Mouse (Mus musculus) midbrain, embryonic 15.5 days (tissue): ENCODE results near the gene Rrp1. TPM values are rescaled to one million over a fixed set of nuclear protein-coding genes. Genes with fewer than 3 reads are reported as not detected.

ENCODE experiments used
- ATAC-seq: fragments of 200-750 bp; cut with Nextera tagmentation; replicated peaks from 2 replicates; pipeline ENCODE4 v1.8.0; 2017; ENCODE audit warnings: moderate TSS enrichment
- H3K27ac ChIP-seq: fragments of 300-500 bp; sonication (generic); 2 replicates; pipeline ENCODE4 v1.5.1; 2015; ENCODE audit warnings: mild to moderate bottlenecking, inconsistent platforms
- H3K27me3 ChIP-seq: fragments of 300-500 bp; sonication (generic); replicated peaks from 2 replicates; pipeline ENCODE4 v1.6.1; 2015; ENCODE audit warnings: inconsistent platforms
- H3K36me3 ChIP-seq: fragments of 300-500 bp; sonication (generic); replicated peaks from 2 replicates; pipeline ENCODE4 v1.6.1; 2015; ENCODE audit warnings: inconsistent platforms
- H3K4me1 ChIP-seq: fragments of 300-500 bp; sonication (generic); 2 replicates; pipeline ENCODE4 v1.6.1; 2015; ENCODE audit warnings: inconsistent platforms
- H3K4me2 ChIP-seq: fragments of 300-500 bp; sonication (generic); 2 replicates; pipeline ENCODE4 v1.6.1; 2015; ENCODE audit warnings: inconsistent platforms, mild to moderate bottlenecking, moderate library complexity
- H3K4me3 ChIP-seq: fragments of 300-500 bp; sonication (generic); 2 replicates; pipeline ENCODE4 v1.5.1; 2015; ENCODE audit warnings: mild to moderate bottlenecking, inconsistent platforms
- H3K9ac ChIP-seq: fragments of 300-500 bp; sonication (generic); 2 replicates; pipeline ENCODE4 v1.6.1; 2015; ENCODE audit warnings: mild to moderate bottlenecking, inconsistent platforms
- H3K9me3 ChIP-seq: fragments of 300-500 bp; sonication (generic); 2 replicates; pipeline ENCODE4 v1.6.1; 2016; ENCODE audit warnings: inconsistent platforms
- WGBS: fragments of 180-500 bp; shearing (Covaris S2); methylation state at CpG from one replicate; pipeline ENCODE4 v1.1.7; 2015; ENCODE audit warnings: mixed read lengths; 5-methylcytosine and 5-hydroxymethylcytosine counted together
- polyA plus RNA-seq: library from polyadenylated mRNA; unstranded; fragments of >200 nt; fragmentation: Nextera tagmentation; extraction: Ambion mirVana; gene quantifications from 2 replicates; pipeline ENCODE4 v1.2.1, GENCODE M21; 2015

Gene Rrp1
- polyA plus RNA-seq, 1 experiment from 2014 or later = 419 TPM

DNA sequence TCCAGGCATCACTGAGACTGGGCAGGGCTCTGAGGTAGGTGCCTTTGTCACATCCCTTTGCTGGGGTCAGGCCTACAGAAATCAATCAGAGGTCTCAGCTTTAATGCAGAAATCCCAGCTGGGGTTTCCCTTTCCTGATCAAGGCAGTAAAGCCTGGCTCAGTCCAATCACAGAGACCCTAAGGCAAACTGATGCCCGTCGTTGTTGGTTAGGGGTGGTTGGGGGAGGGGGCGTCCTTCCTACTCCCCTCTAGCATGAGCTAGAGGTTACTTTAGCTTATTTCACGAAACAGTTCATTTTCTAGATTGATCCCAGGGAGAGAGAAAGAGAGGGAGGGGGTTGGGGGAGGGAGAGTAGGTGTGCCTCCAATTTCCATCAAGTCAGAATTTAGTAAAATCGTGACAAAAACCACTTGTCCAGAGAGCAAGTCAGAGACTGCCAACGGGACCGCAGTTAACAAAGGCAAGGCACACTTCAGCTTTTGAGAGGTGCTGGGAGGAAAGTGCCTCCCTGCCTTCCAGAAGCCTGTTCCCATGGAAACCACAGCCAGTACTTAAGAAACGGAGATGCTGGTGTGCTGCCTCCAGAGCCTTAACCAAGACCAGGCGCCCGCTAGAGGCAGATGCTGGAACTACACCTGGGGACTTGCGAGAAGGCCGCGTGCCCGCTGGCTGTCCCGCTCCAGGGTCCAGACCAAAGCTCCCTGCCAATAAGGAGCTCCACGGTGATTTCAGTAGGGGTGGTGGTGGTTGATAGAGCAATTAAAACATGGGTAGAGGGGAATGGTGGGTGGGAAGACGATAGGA, 16.8 kb downstream of the Rrp1 start:
- Histone ChIP-seq H3K9me3 (no peaks in the 10 kb centered on the region), H3K27me3 (peaks cover 15% of the 10 kb centered on the region), H3K27ac (peak overlapping the region; percentile 75), H3K4me1 (peaks cover 22% of the 10 kb centered on the region), H3K4me3 (no peak overlapping the region; the same call in 1 of the 2 replicates), H3K9ac (peak overlapping the region; percentile 24), H3K36me3 (peaks cover 12% of the 10 kb centered on the region), H3K4me2 (peak overlapping the region; percentile 41)
- 2% methylated on average over 17 of the region's 17 CpGs for WGBS
- ATAC-seq = peak; percentile 92

DNA sequence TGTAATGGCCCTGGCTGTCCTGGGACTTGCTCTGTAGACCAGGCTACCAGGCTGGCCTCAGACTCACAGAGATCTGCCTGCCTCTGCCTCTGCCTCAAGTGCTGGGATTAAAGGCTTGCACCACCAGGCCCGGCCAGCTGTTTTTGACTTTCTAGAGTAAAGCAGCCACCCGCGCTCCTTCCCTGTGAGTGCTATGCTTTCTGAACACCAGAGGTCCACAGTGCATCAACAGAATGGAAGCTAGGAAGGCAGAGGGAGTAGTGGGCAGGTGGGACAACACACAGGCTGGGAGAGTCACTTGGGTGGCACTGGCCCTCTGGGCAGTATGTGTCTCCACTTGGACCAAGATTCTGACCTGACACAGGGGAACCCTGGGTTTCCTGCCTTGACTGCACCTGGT, 17.5 kb downstream of the Rrp1 start:
- Histone ChIP-seq H3K4me2 (peak overlapping the region; percentile 41; the same call in 1 of the 2 replicates), H3K36me3 (peaks cover 6% of the 10 kb centered on the region; the same call in 1 of the 2 replicates), H3K4me3 (no peak overlapping the region), H3K27ac (peak overlapping the region; percentile 75), H3K9ac (no peak overlapping the region), H3K4me1 (peaks cover 22% of the 10 kb centered on the region), H3K27me3 (peaks cover 21% of the 10 kb centered on the region), H3K9me3 (no peaks in the 10 kb centered on the region)
- 77% methylated on average over 3 of the region's 3 CpGs for WGBS
- ATAC-seq = peak; percentile 35

DNA sequence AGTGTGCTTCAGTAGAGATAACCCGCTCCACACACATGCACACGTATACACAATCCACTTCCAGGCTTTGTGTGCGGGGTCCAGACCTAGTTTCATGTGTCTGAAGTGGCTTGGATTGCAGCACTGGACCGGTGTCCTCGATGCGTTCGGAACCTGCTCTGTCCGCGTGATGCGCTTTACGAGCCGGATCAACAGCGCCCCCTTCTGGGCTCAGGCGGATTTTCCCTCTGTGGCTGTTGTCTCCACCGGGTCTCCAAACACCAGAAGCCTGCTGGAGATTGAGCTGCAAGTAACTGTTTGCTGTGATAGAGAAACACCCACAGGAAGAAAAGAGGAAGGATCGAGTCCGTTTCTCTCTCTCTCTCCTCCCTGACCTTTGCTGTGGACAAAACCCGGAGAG, 20.8 kb downstream of the Rrp1 start:
- H3K4me3 ChIP-seq = no peak overlapping the region
- no peaks in the 10 kb centered on the region for H3K36me3 ChIP-seq
- ATAC-seq = no peak
- no peak overlapping the region for H3K9ac ChIP-seq
- WGBS = 3% methylated on average over 18 of the region's 18 CpGs
- H3K27ac ChIP-seq = no peak overlapping the region
- no peaks in the 10 kb centered on the region for H3K9me3 ChIP-seq
- H3K27me3 ChIP-seq = peaks cover 29% of the 10 kb centered on the region
- H3K4me2 ChIP-seq = no peak overlapping the region; the same call in 1 of the 2 replicates
- peaks cover 14% of the 10 kb centered on the region for H3K4me1 ChIP-seq

DNA sequence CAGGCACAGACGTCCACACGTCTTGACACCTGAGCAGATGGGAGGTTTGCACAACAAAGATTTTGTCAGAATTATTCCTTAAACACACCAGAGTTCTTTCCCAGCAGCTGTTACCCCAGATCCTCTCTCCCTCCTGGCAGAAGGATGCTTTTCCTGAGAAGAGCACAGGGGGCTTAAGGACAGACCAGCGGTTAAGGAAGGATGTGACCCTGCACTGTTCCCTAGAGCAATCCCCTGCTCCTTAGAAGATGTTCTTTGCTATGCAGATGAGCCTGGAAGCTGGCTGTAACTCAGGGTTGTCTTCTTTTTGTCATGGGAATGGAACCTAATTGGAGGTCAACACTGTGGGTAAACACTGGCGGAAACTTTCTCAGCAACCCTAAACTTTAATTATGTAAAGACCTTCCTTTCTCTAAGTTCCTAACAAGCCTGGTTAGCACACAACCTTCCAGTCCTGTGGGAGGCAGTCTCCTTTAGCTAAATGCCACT, 21.8 kb downstream of the Rrp1 start:
- Histone ChIP-seq H3K4me1 (peaks cover 8% of the 10 kb centered on the region), H3K27me3 (peaks cover 29% of the 10 kb centered on the region), H3K27ac (no peak overlapping the region), H3K9me3 (no peaks in the 10 kb centered on the region), H3K9ac (no peak overlapping the region), H3K36me3 (no peaks in the 10 kb centered on the region), H3K4me3 (no peak overlapping the region), H3K4me2 (no peak overlapping the region)
- no peak for ATAC-seq
- WGBS = 16% methylated on average over 4 of the region's 4 CpGs

DNA sequence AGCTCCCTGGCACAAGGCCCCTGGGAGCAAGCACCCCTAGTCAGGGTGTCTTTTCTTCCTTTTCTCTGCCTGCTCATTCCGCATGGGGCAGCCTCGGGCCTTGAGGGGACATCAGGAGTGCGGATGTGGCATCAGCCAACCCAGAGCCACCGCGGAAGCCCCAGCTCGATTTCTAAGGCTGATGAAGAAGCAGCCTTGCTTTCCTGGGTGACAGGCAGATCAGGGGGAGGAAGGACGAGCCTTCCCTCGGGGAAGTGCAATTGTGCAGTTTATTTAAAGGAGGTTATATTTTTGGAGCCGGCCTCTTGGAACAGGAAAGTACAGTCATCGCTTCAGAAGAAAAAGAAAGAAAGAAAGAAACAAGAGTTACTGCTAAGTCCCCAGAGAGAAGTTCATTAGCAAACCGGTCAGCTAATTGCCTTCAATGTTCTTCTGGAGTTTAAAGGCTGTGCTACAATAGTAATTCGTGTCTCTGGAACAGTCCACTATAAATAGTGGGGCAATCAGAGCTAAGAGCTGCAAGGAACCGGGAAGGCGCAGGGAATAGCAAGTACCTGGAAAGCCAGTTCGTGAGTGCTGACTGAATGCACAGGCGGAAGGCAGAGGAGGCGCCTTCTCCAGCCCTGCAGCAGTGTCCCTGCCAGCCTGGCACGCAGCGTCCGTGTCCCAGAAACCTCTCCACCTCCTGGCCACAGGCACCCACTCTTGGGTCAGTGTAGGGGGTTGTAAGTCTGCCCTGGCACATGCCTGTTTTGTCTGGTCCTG, 24.4 kb downstream of the Rrp1 start:
- H3K27me3 ChIP-seq = peaks cover 29% of the 10 kb centered on the region
- H3K27ac ChIP-seq = no peak overlapping the region
- H3K9me3 ChIP-seq = no peaks in the 10 kb centered on the region
- H3K9ac ChIP-seq = no peak overlapping the region
- H3K4me3 ChIP-seq = no peak overlapping the region
- H3K36me3 ChIP-seq = no peaks in the 10 kb centered on the region
- no peaks in the 10 kb centered on the region for H3K4me1 ChIP-seq
- WGBS = 67% methylated on average over 20 of the region's 20 CpGs
- H3K4me2 ChIP-seq = no peak overlapping the region
- ATAC-seq = no peak

DNA sequence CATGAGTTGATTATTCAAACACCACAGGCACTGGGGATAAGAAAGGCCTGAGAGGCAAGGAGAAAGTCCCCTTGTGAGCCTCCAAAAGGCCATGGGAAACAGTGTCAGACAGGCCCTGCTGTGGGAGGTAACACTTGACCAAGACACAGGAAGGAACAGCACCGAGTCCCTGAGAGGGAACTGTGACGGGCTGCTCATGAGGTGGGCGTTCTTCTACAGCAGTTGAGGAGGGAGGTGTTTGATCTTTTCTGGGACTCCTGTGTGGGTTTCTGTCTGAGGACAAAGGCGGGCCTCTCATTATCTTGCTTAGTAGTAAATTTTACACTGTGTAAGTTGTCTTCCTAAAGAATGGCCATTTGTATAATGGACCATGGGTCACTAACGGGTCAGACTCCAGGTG, 27.3 kb downstream of the Rrp1 start:
- H3K4me2 ChIP-seq = no peak overlapping the region
- no peak for ATAC-seq
- peaks cover 9% of the 10 kb centered on the region for H3K27me3 ChIP-seq
- WGBS = 80% methylated on average over 5 of the region's 5 CpGs
- no peak overlapping the region for H3K27ac ChIP-seq
- H3K4me3 ChIP-seq = no peak overlapping the region
- no peaks in the 10 kb centered on the region for H3K36me3 ChIP-seq
- H3K9ac ChIP-seq = no peak overlapping the region
- no peaks in the 10 kb centered on the region for H3K9me3 ChIP-seq
- H3K4me1 ChIP-seq = no peaks in the 10 kb centered on the region

DNA sequence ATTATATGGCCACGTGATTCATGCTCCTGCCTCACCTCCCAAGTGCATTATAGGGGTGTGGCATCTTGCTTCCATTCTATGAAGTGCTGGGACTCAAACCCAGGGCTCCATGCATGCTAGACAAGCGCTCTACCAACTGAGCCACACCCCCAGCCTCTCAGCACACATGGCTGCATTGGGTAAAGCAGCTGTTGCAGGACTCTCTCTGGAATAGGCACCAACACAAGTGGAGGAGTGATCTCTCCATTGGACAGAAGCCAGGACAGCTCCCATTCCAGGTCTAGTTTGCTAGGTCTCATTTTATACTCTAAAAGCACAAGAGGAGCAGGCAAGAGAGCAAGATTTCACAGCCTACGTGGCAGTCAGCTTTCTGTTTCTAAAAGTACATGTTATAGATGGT, 29.3 kb downstream of the Rrp1 start:
- Histone ChIP-seq H3K4me1 (no peaks in the 10 kb centered on the region), H3K4me3 (no peak overlapping the region), H3K9me3 (no peaks in the 10 kb centered on the region), H3K4me2 (no peak overlapping the region), H3K36me3 (no peaks in the 10 kb centered on the region), H3K9ac (no peak overlapping the region), H3K27ac (no peak overlapping the region), H3K27me3 (no peaks in the 10 kb centered on the region)
- ATAC-seq = no peak
- 75% methylated on average over 3 of the region's 3 CpGs for WGBS

DNA sequence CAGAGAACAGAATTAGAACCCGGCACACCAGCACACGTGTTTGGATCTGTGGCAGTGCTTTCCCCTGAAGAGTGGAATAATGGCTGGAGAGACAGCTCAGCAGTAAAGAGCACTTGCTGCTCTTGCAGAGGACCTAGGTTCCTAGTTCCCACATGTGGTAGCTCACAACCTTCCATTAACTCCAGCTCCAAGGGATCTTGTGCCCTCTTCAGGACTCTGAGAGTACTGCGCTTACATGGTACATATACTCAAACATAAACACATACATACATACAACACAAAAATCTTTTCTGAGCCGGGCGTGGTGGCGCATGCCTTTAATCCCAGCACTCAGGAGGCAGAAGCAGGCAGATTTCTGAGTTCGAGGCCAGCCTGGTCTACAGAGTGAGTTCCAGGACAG, 34.3 kb downstream of the Rrp1 start:
- no peaks in the 10 kb centered on the region for H3K9me3 ChIP-seq
- no peaks in the 10 kb centered on the region for H3K27me3 ChIP-seq

DNA sequence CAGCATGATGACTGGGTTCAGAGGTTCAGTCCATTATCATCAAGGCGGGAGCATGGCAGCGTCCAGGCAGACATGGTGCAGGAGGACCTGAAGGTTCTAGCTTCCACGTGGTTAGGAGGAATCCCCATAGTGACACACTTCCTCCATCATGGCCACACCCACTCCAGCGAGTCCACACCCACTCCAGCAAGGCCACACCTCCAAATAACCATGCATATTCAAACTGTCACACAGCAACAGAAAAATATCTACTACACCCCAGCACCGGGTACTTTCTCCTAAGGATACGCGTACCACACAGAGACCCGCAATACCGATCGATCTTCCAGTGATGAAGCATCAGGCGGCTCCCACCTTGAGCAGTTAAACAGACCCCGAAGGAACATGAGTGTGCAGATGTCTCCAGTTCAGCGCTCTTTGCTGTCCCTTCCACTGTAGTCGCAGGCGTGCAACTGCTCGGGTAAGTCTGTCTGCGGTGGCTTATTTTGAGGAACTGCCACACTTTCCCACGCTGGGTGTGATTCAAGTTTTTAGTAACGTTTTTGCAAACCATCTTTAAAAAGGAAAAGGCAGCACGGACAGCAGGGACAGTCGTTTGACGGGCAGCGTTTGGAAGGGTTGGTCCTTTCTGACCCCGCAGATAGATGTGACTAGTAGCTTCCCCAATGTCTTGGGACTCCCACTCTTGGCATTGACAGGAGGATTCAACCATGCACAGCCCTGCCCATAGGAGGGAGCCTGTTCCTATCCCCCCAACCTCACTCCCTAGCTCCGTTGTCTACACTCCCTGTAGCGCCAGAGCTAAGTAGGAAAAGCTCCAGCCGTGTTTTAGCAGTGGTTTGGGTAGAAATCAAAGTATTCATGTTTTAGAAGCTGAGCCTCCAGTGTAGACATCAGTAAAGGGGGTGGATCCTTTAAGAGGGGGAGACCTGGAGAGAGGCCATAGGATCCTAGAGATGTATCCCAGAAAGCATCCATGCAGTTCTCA, 39.9 kb downstream of the Rrp1 start:
- Histone ChIP-seq H3K9me3 (no peaks in the 10 kb centered on the region), H3K27me3 (no peaks in the 10 kb centered on the region), H3K4me3 (no peak overlapping the region), H3K4me1 (no peaks in the 10 kb centered on the region), H3K9ac (no peak overlapping the region), H3K27ac (no peak overlapping the region), H3K36me3 (no peaks in the 10 kb centered on the region), H3K4me2 (no peak overlapping the region)
- ATAC-seq = no peak
- WGBS = 72% methylated on average over 27 of the region's 27 CpGs

More for the DNA sequence above, 34.3 kb downstream of the Rrp1 start:
- H3K4me3 ChIP-seq = no peak overlapping the region
- ATAC-seq = no peak
- WGBS = 93% methylated on average over 7 of the region's 7 CpGs
- no peak overlapping the region for H3K9ac ChIP-seq
- no peaks in the 10 kb centered on the region for H3K4me1 ChIP-seq
- no peaks in the 10 kb centered on the region for H3K36me3 ChIP-seq
- H3K27ac ChIP-seq = no peak overlapping the region
- no peak overlapping the region for H3K4me2 ChIP-seq

DNA sequence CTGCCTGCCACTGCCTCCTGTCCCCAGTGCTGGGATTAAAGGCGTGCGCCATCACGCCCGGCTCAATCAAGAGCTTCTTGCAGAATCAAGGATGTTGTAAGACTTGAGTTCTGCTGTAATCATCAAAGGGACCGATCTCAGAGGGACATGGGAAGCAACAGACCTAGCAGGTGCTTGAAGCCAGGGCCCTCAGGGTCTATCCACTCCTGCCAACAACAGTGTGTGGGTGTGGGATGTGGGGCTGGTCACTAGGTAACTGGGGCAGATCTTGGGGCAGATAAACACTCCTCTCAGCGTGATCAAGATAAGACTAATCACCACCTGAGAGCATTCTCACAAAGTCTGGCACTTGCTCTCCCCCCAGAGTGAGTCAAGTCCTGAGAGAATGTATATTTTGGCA, 41.1 kb downstream of the Rrp1 start:
- no peaks in the 10 kb centered on the region for H3K4me1 ChIP-seq
- no peak overlapping the region for H3K4me2 ChIP-seq
- no peaks in the 10 kb centered on the region for H3K9me3 ChIP-seq
- no peaks in the 10 kb centered on the region for H3K36me3 ChIP-seq
- no peak overlapping the region for H3K9ac ChIP-seq
- no peak for ATAC-seq
- H3K27me3 ChIP-seq = no peaks in the 10 kb centered on the region
- whole genome bisulfite sequencing = 91% methylated on average over 6 of the region's 6 CpGs
- H3K27ac ChIP-seq = no peak overlapping the region
- H3K4me3 ChIP-seq = no peak overlapping the region

DNA sequence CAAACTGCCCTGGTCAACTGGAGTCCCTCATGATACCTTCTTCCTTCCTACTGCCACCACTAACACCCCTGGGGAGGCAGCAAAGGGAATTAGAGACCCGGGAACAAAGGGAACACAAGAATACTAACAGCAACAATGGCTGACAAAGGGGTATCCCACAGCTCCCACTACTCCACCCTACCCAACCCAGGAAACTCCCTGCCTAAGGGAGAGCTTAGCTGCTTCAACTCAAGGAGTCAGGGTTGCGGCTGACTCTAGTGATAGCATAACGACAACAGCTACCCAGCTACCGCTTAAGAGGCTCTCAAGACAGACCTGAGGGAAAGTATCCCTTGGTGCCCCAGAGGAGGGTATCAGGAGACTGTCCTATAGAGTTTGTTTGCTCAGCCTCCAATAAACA, 45.3 kb downstream of the Rrp1 start:
- Histone ChIP-seq H3K27me3 (no peaks in the 10 kb centered on the region), H3K27ac (no peak overlapping the region), H3K4me1 (no peaks in the 10 kb centered on the region), H3K4me3 (no peak overlapping the region), H3K4me2 (no peak overlapping the region), H3K9me3 (no peaks in the 10 kb centered on the region), H3K36me3 (no peaks in the 10 kb centered on the region), H3K9ac (no peak overlapping the region)
- 49% methylated on average over 4 of the region's 4 CpGs for WGBS
- ATAC-seq = no peak
